Mouse (Mus musculus): Measurements from ENCODE around the gene Gm21663. TPM values are rescaled to one million over a fixed set of nuclear protein-coding genes. Genes with fewer than 3 reads are reported as not detected.

The Gm21663 gene
- total RNA-seq (2023), result not detected

DNA sequence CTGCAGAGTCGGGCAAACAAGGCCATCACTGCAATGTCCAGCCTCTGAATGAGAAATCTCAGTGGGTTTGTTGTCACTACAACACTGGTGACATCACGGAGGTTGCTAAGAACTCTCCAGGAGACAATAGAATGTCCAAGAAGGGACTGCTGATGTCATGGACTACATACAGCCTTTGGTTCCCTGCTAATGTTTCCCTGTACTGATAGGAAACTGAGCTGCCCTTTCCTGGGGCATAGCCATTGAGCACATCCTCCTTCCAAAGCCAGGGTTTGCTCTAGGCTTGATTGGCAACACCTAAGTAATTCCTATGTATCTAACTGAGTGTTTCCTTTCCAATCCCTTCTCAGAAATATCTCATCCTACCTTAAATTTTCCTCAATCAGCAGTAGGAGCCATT, at the start of gene Gm21663:
Gm21663 (minus strand) TSS at position 101 of the 400 bp plus-strand sequence.

DNA sequence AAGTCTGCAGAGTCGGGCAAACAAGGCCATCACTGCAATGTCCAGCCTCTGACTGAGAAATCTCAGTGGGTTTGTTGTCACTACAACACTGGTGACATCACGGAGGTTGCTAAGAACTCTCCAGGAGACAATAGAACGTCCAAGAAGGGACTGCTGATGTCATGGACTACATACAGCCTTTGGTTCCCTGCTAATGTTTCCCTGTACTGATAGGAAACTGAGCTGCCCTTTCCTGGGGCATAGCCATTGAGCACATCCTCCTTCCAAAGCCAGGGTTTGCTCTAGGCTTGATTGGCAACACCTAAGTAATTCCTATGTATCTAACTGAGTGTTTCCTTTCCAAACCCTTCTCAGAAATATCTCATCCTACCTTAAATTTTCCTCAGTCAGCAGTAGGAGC, 46.4 kb upstream of the Gm21663 start, which contains the start of gene Gm21698:
Gm21698 (minus strand) TSS at position 101 of the 400 bp plus-strand sequence.

GRCm38 (mm10) chr5:25972563-25972962, 30.4 kb upstream of the Gm21663 start, which contains the start of gene Gm21680:
Gene Gm21680, minus strand, starts transcription at chr5:25972663.

GRCm38 (mm10) chr5:25954317-25954716, 12.1 kb upstream of the Gm21663 start, which contains the start of gene Gm21671:
Gene Gm21671, minus strand, starts transcription at chr5:25954417.

Other genes with a start within 250 kb of the Gm21663 start
- 9.6 TPM for gene Xrcc2, start 236.6 kb downstream of the Gm21663 start, total RNA-seq (2023)
- 1.3 TPM for gene Actr3b, start 182.4 kb downstream of the Gm21663 start, total RNA-seq (2023)
- not detected for gene Gm21671, start 12.0 kb upstream of the Gm21663 start, total RNA-seq (2023)
- not detected for gene Gm21680, start 30.3 kb upstream of the Gm21663 start, total RNA-seq (2023)
- gene Gm21698, start 46.3 kb upstream of the Gm21663 start, total RNA-seq (2023), result not detected
- not detected for gene Gm1979, start 62.4 kb upstream of the Gm21663 start, total RNA-seq (2023)
- not detected for gene Gm5862, start 80.5 kb upstream of the Gm21663 start, total RNA-seq (2023)
- gene Speer4a, start 97.2 kb upstream of the Gm21663 start, total RNA-seq (2023), result not detected
- gene Gm7347, start 116.2 kb upstream of the Gm21663 start, total RNA-seq (2023), result not detected
- gene Gm10471, start 146.9 kb upstream of the Gm21663 start, total RNA-seq (2023), result not detected
- gene 5031410I06Rik, start 163.0 kb upstream of the Gm21663 start, total RNA-seq (2023), result not detected
- not detected for gene Gm10220, start 179.0 kb upstream of the Gm21663 start, total RNA-seq (2023)